Mouse (Mus musculus): ENCODE measurements around the gene Gm26992.
"Not testable (repeated sequence)": the region's sequence is repeated elsewhere in the genome, so short reads cannot be mapped to it uniquely, and the experiment has no call there.

Gm26992 gene

GRCm38 (mm10) chrX:103421710-103422109, at the start of gene Gm26992:
TSS of gene Gm26992 (plus strand) at chrX:103422010.
- DNase-seq (ENCODE audit: low spot score): no peak

- no peak for DNase-seq (ENCODE audit: low spot score)
These were observed 47.6 kb upstream of the Gm26992 start for GRCm38 (mm10) chrX:103374250-103374649.

- DNase-seq (ENCODE audit: low spot score): no peak
These were observed 37.3 kb upstream of the Gm26992 start for GRCm38 (mm10) chrX:103384528-103384927.

GRCm38 (mm10) chrX:103388131-103388530, 33.7 kb upstream of the Gm26992 start:
- DNase-seq (ENCODE audit: low spot score): no peak

DNA sequence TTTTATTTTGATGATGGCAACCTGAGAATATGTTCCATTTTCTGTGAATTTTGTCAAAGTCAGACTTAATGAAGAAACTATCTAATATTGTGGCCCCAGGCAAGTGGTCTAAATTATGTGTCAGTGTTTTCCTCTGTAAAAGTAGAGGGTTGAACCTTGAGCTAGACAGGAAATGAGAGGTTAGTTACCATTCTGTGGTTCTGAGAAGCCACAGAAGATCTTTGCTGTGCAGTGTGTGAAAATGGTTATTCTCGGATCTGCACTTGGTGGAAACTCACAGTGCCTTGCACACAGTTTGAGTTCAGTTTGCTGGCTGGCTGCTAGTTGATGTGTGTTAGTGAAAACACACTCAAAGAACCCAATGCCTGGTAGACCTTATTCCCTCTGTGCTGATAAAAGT, 28.0 kb upstream of the Gm26992 start:
- DNase-seq (ENCODE audit: low spot score): no peak

GRCm38 (mm10) chrX:103405021-103405420, 16.8 kb upstream of the Gm26992 start:
- no peak for DNase-seq (ENCODE audit: low spot score)

- no peak for DNase-seq (ENCODE audit: low spot score)
These were observed 7.6 kb upstream of the Gm26992 start, which contains the start of gene Tsx for GRCm38 (mm10) chrX:103414167-103414566. TSS of gene Tsx (plus strand) at chrX:103414467.

DNA sequence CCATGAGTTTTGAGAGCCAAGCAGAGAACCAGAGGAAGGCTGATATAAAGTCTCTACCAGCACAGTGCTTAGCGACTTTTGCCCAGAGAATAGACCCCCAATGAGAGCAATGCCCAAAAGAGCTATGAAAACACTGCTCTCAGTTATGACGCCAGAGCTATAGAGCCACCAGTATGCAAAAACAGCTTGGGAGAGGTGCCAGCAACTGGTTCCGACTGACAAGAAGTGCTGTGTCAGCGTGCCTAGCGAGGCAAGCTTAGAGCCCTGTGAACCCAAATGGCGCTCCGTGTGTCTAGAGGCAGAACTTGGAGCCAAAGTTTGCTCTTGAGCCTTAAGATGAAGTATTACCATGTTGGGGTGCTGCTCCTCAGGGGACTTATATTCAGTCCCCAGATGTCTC, 5.9 kb downstream of the Gm26992 start:
- no peak for DNase-seq (ENCODE audit: low spot score)

GRCm38 (mm10) chrX:103432293-103432692, 10.5 kb downstream of the Gm26992 start:
- DNase-seq (ENCODE audit: low spot score): no peak

DNA sequence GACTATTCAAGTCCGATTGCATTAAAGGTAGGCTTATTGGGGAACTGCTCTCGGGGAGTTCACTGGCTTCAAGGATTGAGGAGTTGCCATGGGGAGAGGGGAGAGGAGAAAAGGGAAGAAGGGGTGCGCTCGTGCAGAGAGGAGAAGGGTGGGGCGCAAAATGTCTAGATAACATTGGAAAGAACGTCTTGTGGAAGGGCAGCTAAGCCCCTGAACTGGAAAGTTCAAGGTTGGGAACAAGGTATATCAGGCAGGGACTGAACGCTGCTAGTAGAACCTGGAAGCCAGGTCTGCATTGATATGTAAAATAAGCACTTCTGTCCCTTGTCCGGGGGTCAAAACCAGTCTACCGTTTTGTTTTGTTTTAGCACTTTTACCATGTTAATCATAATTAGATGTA, 16.2 kb downstream of the Gm26992 start:
- no peak for DNase-seq (ENCODE audit: low spot score)

DNA sequence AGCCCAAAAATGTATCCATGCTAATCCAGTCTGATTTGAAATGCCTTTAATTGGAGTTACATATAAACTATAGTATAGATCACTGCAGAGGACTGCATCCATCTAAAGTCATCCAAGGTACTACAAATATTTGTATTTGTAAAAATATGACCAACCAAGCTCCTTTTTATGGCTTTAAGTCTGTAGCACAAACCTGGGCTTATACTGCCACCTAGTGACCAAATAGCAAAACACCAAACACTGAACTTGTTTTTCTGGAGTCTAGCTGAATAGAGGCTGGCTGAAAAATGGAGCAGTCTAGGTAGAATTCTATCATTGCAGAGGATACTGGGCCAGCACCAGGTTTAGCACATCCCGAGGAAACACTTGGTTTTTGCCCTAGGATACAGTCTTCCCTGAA, 19.0 kb downstream of the Gm26992 start:
- DNase-seq (ENCODE audit: low spot score): no peak

DNA sequence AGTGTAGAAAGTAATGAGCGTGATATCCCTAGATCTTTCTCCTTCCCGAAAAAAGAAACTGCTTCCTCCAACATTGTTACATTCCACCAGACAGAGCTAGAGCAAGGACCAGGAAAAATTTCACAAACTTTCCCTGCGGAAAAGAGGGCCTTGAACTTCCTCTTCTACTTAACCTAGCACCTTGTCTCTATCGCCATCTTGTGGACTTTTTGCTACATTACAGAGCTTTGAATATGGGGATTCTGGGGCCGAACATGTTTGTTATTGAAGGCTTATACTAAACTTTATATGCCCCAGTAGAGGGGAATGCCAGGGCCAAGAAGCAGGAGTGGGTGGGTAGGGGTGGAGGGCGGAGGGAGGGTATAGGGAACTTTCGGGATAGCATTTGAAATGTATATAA, 21.9 kb downstream of the Gm26992 start:
- no peak for DNase-seq (ENCODE audit: low spot score)

DNA sequence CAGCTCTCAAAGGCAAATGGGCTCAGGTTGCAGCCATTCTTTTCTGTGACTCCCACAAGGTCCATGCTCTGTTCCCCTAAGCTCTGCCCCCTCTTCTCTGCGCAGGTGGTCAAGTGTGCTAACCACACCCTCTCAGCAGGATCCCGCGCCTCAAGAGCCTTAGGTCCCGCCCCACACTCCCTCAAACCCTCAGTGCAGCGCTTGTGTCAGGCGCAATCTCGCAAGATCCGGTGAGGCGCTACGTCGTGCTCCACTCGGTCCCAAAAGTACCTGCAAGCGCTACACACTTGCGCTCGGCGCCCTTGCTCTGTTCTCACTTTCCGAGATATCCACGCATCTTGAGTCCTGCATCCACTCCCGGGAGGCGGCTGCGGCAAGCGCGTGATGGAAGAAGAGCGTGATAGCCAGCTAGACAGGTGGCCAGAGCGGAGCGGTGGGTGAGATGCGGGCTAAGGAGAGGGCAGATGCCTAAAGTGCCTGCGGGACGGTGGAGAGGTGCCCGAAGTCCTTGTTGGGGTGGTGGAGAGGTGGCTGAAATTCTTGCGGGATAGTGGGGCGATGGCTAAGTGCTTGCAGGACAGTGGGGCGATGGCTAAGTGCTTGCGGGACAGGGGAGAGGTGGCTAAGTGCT, 25.8 kb downstream of the Gm26992 start:
- DNase-seq (ENCODE audit: low spot score): no peak

GRCm38 (mm10) chrX:103448429-103448828, 26.6 kb downstream of the Gm26992 start:
- DNase-seq (ENCODE audit: low spot score): not testable (repeated sequence)

DNA sequence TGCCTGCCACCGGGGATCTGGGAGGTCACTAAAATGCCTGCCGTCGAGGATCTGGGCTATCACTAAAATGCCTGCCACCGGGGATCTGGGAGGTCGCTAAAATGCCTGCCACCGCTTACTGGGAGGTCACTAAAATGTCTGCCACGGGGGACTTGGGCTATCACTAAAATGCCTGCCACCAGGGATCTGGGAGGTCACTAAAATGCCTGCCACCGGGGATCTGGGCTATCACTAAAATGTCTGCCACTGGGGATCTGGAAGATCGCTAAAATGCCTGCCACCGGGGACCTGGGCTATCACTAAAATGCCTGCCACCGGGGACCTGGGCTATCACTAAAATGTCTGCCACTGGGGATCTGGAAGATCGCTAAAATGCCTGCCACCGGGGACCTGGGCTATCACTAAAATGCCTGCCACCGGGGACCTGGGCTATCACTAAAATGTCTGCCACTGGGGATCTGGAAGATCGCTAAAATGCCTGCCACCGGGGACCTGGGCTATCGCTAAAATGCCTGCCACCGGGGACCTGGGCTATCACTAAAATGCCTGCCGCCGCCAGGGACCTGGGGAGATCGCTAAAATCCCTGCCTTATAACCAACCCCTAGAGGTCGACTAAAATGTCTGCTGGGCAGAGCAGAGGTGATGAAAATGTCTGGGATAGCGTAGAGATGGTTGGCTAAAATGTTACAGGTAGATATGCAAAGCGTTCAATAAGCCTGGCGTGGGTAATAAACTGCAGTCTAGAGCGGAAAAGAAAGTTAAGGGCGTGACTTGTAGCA, 27.3 kb downstream of the Gm26992 start:
- DNase-seq (ENCODE audit: low spot score): not testable (repeated sequence)

DNA sequence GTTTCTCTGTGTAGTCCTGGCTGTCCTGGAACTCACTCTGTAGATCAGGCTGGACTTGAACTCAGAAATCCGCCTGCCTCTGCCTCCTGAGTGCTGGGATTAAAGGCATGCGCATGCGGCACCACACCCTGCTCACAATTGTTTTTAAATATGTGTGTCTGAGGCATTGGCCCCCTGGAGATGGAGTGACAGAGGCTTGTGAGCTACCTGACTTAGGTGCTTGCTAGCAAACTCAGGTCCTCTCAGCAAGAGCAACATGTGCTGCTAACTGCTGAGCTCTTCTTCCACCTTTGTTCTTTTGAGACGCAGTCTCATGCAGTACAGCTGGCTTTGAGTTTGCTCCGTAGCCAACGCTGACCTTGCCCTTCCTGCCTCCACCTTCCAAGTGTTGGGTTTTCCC, 31.0 kb downstream of the Gm26992 start:
- DNase-seq (ENCODE audit: low spot score): no peak

GRCm38 (mm10) chrX:103460056-103460455, 38.2 kb downstream of the Gm26992 start:
- no peak for DNase-seq (ENCODE audit: low spot score)

- no peak for DNase-seq (ENCODE audit: low spot score)
These were observed 47.2 kb downstream of the Gm26992 start for GRCm38 (mm10) chrX:103468998-103469397.

GRCm38 (mm10) chrX:103472346-103472745, 50.5 kb downstream of the Gm26992 start:
- DNase-seq (ENCODE audit: low spot score): no peak

- no peak for DNase-seq (ENCODE audit: low spot score)
These were observed 55.7 kb downstream of the Gm26992 start for GRCm38 (mm10) chrX:103477507-103477906.

GRCm38 (mm10) chrX:103481243-103482096, 59.7 kb downstream of the Gm26992 start:
- no peak for DNase-seq (ENCODE audit: low spot score)

- DNase-seq (ENCODE audit: low spot score): no peak
These were observed 60.3 kb downstream of the Gm26992 start for GRCm38 (mm10) chrX:103482097-103482451.

GRCm38 (mm10) chrX:103483047-103483446, 61.2 kb downstream of the Gm26992 start:
- no peak for DNase-seq (ENCODE audit: low spot score)
